Mouse (Mus musculus) c-Kit-positive CD71-positive TER-119-negative erythroid progenitor cells, embryonic 14.5 days (primary cell): Measurements from ENCODE around the gene Olfr1369-ps1.
A peak's percentile ranks its signal among the peaks of the same experiment; 100 is the strongest.
"Not testable (repeated sequence)": the region's sequence is repeated elsewhere in the genome, so short reads cannot be mapped to it uniquely, and the experiment has no call there.

Experiments used
- DNase-seq: peaks from one replicate; pipeline ENCODE4 v3.0.0-alpha.2; 2013; ENCODE audit warnings: low read depth

Gene Olfr1369-ps1

DNA sequence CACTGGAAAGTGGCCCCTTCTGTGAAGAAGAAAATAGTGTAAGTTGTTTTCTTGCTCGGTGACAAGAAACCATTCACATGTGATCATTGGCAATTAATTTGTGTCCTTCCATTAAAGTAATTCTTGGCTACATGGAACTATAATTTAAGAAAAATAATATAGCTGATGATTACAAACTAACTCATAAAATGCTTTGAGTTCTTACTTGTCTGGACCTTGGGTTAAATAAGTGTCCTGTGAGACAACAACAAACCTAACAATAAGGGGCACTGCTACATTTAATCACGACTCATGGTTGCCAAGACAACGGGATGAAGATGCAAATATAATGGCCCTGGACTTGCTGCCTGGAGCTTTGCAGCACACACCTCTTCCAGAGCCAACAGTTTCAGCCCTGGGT, at the start of gene Olfr1369-ps1:
TSS of gene Olfr1369-ps1 (plus strand) at position 301 of the 400 bp plus-strand sequence.
- DNase-seq, result not testable (repeated sequence)

DNA sequence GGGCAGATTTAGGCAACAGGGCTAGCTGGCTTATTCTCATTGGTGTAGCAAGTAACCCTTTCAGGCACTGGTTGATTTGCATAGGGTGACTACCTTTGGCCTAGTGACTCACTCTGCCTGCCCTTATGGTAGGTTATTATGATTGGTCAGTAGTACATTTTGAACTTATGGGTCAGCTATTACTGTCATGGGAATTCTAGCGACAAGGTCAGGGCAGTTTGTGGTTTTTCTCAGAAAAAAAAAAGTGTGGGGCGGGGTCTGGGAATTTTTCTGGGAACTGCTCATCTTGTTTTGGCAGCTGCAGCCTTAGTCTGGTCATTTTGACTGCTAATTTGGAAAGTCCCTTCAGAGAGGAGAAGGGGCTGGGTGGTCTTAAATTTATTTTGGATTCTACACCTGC, 45.3 kb upstream of the Olfr1369-ps1 start:
- no peak for DNase-seq

DNA sequence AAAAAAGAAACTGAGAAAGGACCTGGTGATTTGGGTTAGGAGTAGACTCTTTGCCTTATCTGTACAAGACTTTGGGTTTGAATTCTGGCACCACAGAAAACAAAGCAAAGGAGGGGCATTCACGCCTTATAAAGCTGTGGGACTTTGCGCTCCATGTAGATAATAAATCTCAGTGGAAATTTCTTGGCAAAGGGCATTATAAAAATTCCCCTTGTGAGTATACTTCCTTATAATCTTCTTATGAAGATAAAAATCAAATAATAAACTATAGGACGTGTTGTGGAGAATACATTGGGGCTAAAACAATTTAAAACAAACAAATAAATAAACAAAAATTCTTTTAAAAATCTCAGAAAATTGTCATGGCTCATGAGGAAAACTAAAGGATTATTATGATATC, 36.4 kb upstream of the Olfr1369-ps1 start, which contains the start of gene Olfr1370:
TSS of gene Olfr1370 (minus strand) at position 101 of the 400 bp plus-strand sequence.
- DNase-seq, result no peak

DNA sequence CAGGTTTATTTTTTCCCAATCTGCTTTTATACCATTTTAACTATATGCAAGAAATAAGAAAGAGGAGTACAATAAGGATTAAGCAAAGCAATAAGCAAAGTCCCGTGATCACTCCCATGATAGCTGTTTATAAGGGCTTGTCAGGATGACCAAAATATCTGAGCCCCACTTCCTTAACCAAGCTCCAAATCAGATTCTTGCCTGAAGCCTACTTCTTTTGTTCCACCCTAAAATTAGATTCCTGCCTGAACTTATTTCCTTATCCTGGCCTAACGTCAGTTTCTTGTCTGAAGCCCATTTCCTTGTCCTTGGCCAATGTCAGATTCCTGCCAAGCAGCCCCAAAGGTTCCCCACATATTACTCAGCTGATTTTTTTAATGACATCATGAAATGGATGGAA, 28.6 kb upstream of the Olfr1369-ps1 start:
- no peak for DNase-seq

DNA sequence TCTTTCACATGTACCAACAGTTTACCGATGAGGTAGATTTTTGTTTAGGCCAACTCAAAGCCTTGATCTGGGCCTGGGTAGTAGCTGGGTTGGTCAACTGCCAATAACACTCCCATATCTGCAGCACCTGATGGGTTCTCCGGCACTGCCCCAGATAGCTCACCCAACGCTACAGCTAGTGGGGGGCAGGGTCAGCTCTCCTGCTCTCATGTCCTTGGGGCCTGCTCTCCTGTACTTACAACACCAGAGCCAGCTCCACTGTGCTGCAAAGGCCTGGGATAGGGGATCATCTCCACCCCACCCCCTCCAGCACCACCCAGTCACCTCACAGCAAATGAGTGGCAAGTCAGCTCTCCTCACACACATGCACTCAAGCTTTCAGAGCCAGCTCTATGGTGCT, 1.5 kb upstream of the Olfr1369-ps1 start:
- no peak for DNase-seq

DNA sequence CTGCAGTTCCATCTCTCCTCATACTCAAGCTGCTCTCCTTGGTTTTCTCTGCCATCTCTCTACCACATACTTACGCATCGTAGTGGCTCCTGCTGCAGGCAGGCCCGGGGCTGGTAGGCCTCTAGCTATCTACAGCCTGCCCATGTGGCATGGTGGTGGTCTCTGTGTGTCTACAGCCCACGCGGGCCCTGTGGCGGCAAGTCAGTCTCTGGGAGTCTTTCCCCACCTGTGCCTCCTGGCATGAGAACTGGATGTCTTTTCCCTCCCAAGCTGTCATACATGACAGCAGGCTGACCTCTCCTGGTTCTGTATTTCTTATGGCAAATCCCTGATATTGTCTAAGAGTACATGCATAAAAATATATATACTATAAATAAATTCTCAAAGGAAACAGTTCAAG, 842 bp upstream of the Olfr1369-ps1 start:
- no peak for DNase-seq

DNA sequence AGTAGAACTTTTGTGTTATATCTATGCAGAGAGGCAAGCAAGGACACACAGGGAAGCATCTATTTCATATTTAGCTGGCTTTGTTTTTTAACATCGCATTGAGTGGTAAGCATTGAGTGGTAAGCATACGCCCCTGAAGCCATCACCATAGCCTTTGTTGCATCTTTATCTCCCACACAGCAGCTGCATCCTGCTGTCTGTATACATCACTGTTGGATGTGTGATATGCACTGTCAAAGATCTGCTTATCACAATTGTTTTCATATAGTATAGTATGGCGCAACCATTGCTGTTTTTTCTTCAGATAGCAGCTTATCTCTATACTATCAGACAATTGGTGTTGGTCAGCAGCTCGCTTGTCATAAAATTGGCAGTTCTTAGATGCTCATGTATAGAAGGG, 2.8 kb downstream of the Olfr1369-ps1 start:
- DNase-seq, result no peak

DNA sequence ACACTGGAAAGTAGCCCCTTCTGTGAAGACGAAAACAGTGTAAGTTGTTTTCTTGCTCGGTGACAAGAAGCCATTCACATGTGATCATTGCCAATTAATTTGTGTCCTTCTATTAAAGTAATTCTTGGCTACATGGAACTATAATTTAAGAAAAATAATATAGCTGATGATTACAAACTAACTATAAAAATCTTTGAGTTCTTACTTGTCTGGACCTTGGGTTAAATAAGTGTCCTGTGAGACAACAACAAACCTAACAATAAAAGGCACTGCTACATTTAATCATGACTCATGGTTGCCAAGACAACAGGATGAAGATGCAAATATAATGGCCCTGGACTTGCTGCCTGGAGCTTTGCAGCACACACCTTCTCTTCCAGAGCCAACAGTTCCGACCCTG, 18.1 kb downstream of the Olfr1369-ps1 start, which contains the start of gene Olfr263:
TSS of gene Olfr263 (plus strand) at position 301 of the 400 bp plus-strand sequence.
- not testable (repeated sequence) for DNase-seq

DNA sequence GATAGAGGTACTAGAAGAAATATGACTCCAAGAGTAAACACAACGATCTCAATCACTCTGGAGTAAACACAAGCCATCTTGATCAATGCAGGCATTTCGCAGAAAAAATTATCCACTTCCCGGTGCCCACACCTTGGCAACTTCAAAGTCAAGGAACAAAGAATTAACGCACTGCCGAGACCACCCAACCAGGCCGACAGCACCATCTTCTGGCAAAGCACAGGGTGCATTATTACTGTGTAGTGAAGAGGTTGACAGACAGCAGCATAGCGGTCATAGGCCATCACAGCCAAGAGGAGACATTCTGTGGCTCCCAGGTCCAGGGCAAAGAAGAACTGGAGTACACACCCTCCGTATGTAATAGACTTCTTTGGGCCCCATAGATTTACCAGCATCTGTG, 31.1 kb downstream of the Olfr1369-ps1 start:
- DNase-seq, result no peak

DNA sequence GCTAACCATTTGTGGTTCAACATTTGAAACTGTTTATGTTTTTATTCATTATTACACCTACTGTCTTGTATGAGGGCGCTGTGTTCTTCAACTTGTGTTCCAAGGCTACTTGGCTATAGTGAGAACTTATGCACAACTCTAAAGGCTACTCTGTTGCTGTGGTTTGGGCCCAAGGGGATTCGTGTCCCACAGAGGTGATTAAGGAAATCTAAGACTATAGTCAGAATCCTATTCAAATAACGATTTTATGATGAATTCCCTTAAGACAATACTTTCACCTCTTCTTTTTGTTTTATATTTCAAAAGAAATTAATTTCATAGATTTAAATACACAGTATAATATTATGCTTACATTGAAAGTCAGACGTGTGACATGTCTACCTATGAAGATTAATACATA, 34.5 kb downstream of the Olfr1369-ps1 start, which contains the start of gene Olfr1368:
TSS of gene Olfr1368 (minus strand) at position 101 of the 400 bp plus-strand sequence.
- DNase-seq, result no peak

DNA sequence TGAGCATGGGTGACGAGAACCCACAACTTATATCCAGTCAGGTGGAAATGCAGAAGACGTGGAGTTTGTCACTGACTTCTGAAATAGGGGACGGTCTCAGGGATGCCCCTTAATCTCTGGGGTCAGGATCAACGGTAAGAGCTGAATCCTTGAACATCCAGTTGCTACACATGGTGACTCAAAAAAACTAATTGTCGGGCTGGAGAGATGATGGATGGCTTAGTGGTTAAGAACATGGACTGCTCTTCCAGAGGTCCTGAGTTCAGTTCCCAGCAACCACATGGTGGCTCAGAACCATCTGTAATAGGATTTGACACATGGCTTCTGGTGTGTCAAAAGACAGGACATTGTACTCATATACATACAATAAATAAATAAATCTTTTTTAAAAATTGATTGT, 44.6 kb downstream of the Olfr1369-ps1 start:
- DNase-seq, result no peak

DNA sequence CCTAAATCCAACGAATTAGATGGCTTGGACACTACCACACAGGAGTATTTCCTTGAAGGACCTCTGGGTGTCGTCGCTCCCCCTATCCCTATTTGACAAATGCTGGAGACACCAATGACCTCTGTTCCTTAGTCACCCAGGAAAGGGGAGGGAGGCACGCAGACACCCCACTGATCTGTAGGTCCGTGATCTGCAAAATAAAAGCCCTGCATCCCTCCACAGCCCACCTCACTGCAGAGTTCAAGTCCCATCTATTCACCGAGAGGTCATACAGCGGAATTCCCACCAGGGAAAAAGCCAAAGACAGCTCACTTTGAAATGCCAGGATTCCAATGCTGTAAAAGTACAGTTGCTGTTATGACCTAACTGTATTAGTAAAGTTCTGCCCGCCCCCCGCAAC, 46.8 kb downstream of the Olfr1369-ps1 start:
- DNase-seq, result no peak

DNA sequence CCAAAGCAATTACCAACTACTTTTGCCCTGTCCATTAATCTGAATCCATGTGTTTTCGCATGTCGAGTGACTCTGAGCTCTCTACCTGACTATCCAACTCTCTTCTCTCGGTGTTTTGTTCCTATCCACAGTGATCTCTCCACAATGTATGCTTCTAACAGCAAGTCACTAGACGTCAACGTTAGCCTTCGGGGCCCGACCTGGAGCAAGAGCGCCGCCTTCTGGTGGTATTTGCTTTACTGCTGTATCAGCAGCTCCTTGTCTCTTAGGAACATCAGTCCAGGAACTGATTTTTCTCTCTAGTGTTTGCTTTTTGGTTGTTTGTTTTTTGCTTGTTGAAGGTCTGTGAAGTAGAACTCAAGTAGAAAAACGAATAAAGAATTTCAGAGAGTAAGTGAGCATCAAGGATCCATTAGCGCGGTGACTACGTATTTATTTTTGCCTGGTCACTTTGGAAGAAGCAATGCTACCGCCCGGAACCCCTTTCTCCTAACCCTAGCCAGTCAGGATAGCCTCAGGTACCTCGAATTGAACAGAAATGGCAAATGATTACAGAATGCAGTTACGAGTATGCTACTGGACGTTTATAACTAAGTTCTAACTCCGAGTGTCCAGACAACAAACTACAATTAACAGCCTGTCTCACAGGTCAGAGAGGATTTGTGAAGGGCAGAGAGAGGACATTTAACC, 47.6 kb downstream of the Olfr1369-ps1 start:
- peak; percentile 66 for DNase-seq

DNA sequence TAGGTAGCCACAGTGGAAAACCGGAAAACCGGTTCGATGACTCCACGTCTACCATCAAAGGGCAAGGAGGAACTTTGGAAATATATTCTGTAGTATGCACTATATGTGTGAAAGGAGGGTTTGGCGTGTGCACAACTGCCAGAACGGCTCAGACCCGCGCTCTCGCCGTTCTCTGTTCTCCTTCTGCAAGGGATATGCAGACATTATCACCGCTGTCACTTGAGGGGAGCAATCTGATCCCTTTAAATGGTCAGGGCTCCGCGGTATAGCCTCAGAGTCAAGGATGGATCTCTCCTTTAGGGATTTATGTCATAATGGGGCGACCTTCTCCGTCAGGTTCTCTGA, 48.2 kb downstream of the Olfr1369-ps1 start:
- DNase-seq, result no peak

DNA sequence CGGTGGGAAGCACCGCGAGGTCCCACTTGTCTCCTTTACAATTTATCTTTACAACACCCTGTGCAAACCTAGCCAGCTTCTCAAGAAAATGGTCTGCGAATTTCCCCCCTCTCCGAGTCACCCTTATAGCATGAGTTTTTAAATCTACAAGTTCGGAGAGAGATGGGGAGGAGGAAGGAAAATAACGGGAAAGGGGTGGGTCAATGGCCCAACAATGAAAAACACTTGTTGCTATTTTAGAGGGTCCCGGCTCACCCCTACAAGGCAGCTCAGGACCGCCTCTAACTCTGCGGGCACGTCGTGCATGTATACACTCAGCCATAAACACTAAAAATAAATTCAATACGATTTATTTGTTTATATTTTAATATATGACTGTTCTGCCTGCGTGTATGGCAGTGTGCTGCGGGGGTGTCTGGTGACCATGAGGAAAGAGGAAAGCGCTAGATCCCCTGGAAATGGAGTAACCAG, 48.8 kb downstream of the Olfr1369-ps1 start:
- DNase-seq, result no peak

DNA sequence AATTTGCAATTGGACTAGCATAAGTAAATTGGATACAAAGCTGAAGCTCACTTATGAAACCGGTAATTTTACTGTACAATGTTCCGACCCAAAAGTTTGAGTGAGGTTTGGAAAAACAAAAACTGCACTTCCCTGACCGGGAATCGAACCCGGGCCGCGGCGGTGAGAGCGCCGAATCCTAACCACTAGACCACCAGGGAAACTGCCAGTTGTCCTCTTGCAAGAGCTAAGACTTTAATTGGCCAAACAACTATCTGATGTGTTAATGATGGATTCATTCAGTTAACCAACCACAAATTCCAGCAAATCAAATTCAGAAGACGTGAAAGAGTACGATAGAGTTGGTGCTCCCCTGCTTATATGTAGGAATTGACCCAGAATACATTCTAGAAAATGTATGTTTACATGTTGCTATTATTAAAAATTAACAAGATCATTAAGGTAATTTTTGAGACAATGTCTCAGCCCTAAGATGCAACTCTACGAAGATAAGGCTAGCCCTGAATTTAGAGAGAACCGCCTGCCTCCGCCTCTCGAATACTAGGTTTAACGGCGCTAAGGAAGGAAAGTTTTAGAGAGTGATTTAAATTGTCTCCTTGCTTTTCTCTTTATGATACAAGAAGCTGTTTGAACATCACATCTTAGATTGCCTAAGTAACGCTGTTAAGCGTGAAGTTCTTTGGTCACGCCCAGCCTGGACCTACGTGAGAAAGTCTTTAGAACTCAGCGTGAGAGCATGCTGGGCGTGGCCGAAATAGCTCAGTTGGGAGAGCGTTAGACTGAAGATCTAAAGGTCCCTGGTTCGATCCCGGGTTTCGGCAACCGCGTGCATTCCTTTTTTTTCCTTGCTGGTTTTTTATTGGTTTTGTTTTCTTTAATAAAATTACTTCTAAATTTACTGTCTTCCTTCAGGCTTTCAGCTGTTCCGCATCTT, 49.6 kb downstream of the Olfr1369-ps1 start:
- DNase-seq, result peak; percentile 85

DNA sequence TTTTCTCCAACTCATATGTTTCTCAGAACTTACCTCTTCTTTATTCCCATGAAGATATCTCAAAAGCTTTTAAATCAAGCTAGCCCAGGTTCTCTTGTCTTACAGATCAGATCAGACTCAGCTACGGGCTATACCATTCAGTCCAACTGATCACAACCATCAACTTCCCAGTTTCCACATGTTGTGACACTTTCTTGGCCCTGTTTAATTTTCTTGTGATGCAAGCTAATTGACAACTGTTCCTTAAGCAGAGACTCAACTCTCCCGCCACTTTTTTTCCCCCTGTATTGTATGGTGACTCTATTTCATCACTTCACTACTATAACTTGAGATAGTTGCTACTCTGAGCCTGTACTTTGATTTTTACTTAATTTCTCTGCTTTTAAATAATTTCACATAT, 50.3 kb downstream of the Olfr1369-ps1 start:
- DNase-seq, result no peak

DNA sequence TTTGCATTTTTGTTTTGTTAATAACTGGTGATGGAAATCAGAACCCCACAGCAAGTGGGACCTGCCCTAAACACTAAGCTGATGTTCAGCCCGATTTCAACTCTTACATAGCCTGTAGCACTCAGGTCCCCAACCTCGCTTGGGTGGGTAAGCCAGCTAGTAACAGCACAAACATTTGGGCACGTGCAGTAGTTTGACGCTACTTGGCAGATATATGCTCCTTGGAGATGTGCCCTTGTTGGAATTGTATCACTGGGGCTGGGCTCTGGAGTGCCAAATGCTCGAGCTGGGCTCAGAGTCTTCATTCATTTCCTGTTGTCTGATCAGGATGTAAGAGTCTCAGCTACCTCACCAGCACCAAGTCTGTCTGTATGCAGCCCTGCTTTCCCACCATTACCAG, 51.3 kb downstream of the Olfr1369-ps1 start:
- DNase-seq, result no peak

DNA sequence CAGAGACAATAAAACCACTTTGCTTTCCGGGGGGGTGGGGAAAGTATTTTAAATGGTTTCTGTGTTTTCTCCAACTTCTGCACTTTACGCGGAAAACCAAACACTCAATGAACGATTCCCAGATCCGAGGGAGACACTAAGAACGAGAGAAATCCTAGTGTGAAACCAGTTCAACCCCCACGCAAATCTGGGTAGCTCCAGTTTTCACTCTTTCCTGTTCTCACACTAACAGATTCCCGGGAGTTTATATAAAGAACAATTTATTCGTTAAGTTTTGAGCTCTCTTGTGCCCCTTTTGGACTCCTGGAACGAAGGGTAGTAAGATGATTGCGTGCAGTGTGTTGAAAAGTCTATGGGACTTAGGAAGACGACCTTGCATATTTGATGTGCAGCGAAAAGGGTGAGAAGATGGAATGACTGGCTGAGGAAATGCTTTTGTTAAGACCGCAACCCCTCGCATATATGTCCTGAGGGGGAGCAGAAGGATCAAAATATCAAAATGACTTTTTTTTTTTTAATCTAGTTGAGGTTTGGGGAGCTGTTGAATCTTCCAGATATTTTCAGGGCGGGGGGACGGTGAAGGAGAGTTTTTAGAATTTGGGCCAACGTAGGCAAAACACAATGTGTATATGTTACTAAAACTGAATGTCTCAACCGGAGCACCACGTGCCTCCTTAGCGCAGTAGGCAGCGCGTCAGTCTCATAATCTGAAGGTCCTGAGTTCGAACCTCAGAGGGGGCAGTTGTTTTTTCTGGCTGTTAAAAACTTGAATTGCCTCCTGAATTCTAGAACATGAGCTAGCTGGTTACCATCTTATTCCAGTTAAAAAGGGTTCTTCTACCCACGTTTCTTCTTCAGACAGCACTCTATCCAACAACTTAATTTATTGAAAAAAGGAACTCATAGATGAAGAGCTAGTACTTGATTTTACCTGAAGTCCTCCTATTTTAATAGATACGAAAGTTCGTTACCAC, 55.9 kb downstream of the Olfr1369-ps1 start:
- peak; percentile 76 for DNase-seq

DNA sequence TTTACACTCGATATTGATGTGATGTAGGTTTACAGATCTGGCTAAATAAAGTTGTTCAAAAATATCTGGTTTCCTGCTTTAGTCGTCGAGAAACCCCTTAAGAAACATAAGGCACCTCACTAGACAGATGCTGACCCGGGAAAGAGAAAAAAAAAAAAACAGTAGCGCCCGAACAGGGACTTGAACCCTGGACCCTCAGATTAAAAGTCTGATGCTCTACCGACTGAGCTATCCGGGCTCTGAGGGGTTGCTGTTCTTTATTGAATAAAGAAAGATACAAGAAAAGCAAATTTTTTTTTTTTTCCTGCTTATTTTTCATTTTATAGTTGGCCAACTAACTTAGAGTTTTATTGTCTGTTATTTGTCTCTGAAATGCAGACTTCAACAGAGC, 56.6 kb downstream of the Olfr1369-ps1 start:
- DNase-seq, result peak; percentile 42

DNA sequence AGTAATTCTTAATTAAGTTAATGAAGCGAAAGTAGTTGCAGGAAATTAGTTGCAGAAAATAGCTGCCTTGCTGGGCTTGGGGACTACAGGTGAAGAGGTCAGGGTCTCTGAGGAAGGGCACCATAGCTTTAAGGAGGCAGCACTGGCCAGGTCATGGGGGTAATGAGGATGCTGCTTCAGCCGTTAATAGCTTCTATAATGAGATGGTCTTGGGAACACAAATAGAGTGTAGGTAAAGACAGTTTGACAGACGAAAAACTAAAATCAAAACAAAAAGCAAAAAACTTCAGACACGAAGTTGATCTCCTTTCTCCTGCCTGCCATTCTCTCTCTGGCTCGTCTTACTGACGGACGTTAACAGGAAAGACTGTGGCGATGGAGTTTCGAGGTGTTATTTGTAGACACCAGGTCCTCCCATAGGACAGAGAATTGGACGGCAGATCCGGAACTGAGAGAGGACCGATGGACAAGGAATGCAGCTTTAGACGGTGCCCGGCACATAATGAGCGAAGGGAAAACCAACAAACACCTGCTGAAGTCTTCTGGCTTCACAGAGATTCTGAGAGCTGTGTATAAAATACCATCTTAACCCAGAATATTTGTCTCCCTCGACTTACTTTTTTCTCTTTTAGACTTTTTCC, 57.2 kb downstream of the Olfr1369-ps1 start:
- peak; percentile 65 for DNase-seq
